Mouse (Mus musculus) bone marrow macrophage, adult 2 months (primary cell): Measurements from ENCODE around the gene Rxylt1.

Experiments
- CTCF ChIP-seq: IDR thresholded peaks from 2 replicates; pipeline ENCODE4 v1.5.1; 2012; ENCODE audit warnings: low read depth, mild to moderate bottlenecking, low read length, moderate library complexity
- POLR2A ChIP-seq: IDR thresholded peaks from 2 replicates; pipeline ENCODE4 v1.6.1; 2012; ENCODE audit warnings: mild to moderate bottlenecking, low read depth, low read length, borderline replicate concordance

- no peak for TF ChIP-seq CTCF
- no peak for TF ChIP-seq POLR2A
These were observed 8.2 kb upstream of the Rxylt1 start for GRCm38 (mm10) chr10:122105407-122105806.
